Mouse (Mus musculus) kidney, postnatal 0 days (tissue): Measurements from ENCODE around the gene Zfp219. TPM values are rescaled to one million over a fixed set of nuclear protein-coding genes. Genes with fewer than 3 reads are reported as not detected.
A peak's percentile ranks its signal among the peaks of the same experiment; 100 is the strongest.
"Not testable (repeated sequence)": the region's sequence is repeated elsewhere in the genome, so short reads cannot be mapped to it uniquely, and the experiment has no call there.

Experiments
- ATAC-seq: fragments of 200-750 bp; cut with Nextera tagmentation; replicated peaks from 2 replicates; pipeline ENCODE4 v1.8.0; 2017; ENCODE audit warnings: low read depth, moderate number of reproducible peaks, moderate TSS enrichment, moderate library complexity; ENCODE audit not compliant: low FRiP score
- DNase-seq: peaks from one replicate; pipeline ENCODE4 v3.0.0-alpha.2; 2016; ENCODE audit warnings: low spot score
- H3K27ac ChIP-seq: fragments of 300-500 bp; sonication (generic); 2 replicates; pipeline ENCODE4 v1.5.1; 2014; ENCODE audit warnings: mild to moderate bottlenecking
- H3K27me3 ChIP-seq: fragments of 300-500 bp; sonication (generic); 2 replicates; pipeline ENCODE4 v1.6.1; 2014; ENCODE audit warnings: low read length, mixed read lengths; ENCODE audit not compliant: insufficient read depth
- H3K36me3 ChIP-seq: fragments of 300-500 bp; sonication (generic); 2 replicates; pipeline ENCODE4 v1.6.1; 2014; ENCODE audit warnings: low read length, mixed read lengths; ENCODE audit not compliant: insufficient read depth
- H3K4me1 ChIP-seq: fragments of 300-500 bp; sonication (generic); replicated peaks from 2 replicates; pipeline ENCODE4 v1.6.1; 2014; ENCODE audit warnings: antibody characterized with exemption, low read length, mixed read lengths; ENCODE audit not compliant: insufficient read depth
- H3K4me2 ChIP-seq: fragments of 300-500 bp; sonication (generic); 2 replicates; pipeline ENCODE4 v1.6.1; 2014; ENCODE audit warnings: mild to moderate bottlenecking, low read length, moderate library complexity, mixed read lengths
- H3K4me3 ChIP-seq: fragments of 300-500 bp; sonication (generic); replicated peaks from 2 replicates; pipeline ENCODE4 v1.5.1; 2014; ENCODE audit warnings: low read depth, low read length
- H3K9ac ChIP-seq: fragments of 300-500 bp; sonication (generic); 2 replicates; pipeline ENCODE4 v1.6.1; 2014; ENCODE audit warnings: low read depth, low read length
- H3K9me3 ChIP-seq: fragments of 300-500 bp; sonication (generic); replicated peaks from 2 replicates; pipeline ENCODE4 v1.6.1; 2016; ENCODE audit warnings: low read length, inconsistent platforms, mixed read lengths
- CTCF ChIP-seq: IDR thresholded peaks from 2 replicates; pipeline ENCODE4 v1.5.1; 2016; ENCODE audit warnings: antibody characterized with exemption, low read depth, mild to moderate bottlenecking, moderate library complexity
- WGBS: fragments of 180-500 bp; shearing (Covaris S2); extraction: QIAGEN DNeasy Blood & Tissue Kit; methylation state at CpG from one replicate; pipeline ENCODE4 v1.1.7; 2014; 5-methylcytosine and 5-hydroxymethylcytosine counted together
- polyA plus RNA-seq: library from polyadenylated mRNA; unstranded; fragments of >200 nt; fragmentation: Nextera tagmentation; extraction: Ambion mirVana; gene quantifications from 2 replicates; pipeline ENCODE4 v1.2.1, GENCODE M21; 2015

Gene Zfp219
- polyA plus RNA-seq, 1 experiment from 2014 or later: 35.8 TPM

- Histone ChIP-seq H3K27me3 (no peaks in the 10 kb centered on the region), H3K27ac (no peak overlapping the region), H3K9me3 (no peaks in the 10 kb centered on the region), H3K4me1 (no peaks in the 10 kb centered on the region), H3K4me3 (no peak overlapping the region), H3K9ac (no peak overlapping the region), H3K4me2 (no peak overlapping the region), H3K36me3 (no peaks in the 10 kb centered on the region)
- no peak for DNase-seq
- WGBS: 79% methylated on average over 9 of the region's 9 CpGs
- no peak for ATAC-seq
- no peak for TF ChIP-seq CTCF
Observed at GRCm38 (mm10) chr14:52045966-52046565, 25.5 kb upstream of the Zfp219 start.

- no peaks in the 10 kb centered on the region for H3K36me3 ChIP-seq
- no peak overlapping the region for H3K4me3 ChIP-seq
- H3K4me2 ChIP-seq: no peak overlapping the region
- no peak overlapping the region for H3K9ac ChIP-seq
- no peaks in the 10 kb centered on the region for H3K9me3 ChIP-seq
- no peaks in the 10 kb centered on the region for H3K27me3 ChIP-seq
- ATAC-seq: no peak; the same call in 1 of the 2 replicates
- peak; percentile 70 for TF ChIP-seq CTCF
- no peak overlapping the region for H3K27ac ChIP-seq
- DNase-seq: peak; percentile 75
- no peaks in the 10 kb centered on the region for H3K4me1 ChIP-seq
- WGBS: 8% methylated on average over 8 of the region's 8 CpGs
Observed at GRCm38 (mm10) chr14:52044901-52045678, 24.6 kb upstream of the Zfp219 start.

DNA sequence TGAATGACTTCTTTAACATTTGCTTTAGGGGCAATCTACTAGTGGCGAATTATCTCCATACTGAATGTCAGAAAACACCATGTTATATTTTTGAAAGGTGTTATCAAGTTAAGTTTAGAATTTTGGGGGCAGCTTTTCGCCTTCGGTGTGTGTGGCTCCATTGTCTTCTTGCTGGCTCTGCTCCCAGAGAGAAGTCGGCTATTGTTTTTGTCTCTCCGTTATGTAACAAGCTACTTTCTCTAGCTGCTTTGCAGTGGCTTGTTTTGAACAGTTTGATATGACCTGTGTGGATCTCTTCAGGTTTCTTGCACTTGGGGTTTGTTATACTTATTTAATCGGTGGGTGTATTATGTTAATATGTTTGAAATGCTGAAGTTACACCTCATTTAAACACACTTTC lies 22.9 kb upstream of the Zfp219 start:
- WGBS: 75% methylated on average over 6 of the region's 6 CpGs
- Histone ChIP-seq H3K4me3 (no peak overlapping the region), H3K4me1 (no peaks in the 10 kb centered on the region), H3K36me3 (no peaks in the 10 kb centered on the region), H3K9me3 (no peaks in the 10 kb centered on the region), H3K9ac (no peak overlapping the region), H3K27ac (no peak overlapping the region), H3K27me3 (no peaks in the 10 kb centered on the region), H3K4me2 (no peak overlapping the region)
- DNase-seq: no peak
- ATAC-seq: no peak
- TF ChIP-seq CTCF: no peak

- not testable (repeated sequence) for H3K9me3 ChIP-seq, H3K36me3 ChIP-seq, H3K4me1 ChIP-seq, H3K4me2 ChIP-seq, H3K4me3 ChIP-seq, DNase-seq, H3K27me3 ChIP-seq, H3K27ac ChIP-seq, H3K9ac ChIP-seq, ATAC-seq
- 63% methylated on average over 3 of the region's 3 CpGs for WGBS
Observed at GRCm38 (mm10) chr14:52042359-52042758, 21.8 kb upstream of the Zfp219 start, which contains the start of gene Olfr221. Olfr221 (minus strand) TSS chr14:52042459.

DNA sequence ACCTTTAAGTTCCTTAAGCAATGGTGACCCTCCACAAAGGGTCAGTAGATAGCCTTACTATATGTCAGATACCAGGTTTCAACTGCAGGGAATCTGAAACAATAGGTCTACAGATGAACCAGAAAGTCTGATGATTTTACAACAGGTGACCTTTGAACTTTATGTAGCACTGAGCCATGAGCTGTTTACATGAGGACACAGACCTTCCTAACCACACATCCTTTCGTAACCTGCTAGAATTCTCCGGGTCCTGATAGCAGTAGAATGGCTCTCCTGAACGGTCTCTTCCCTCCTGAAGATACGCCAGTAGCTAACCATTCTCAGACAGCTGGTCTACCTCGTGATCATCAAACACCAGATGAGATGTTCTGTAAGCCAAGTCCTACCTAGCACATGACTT lies 18.8 kb upstream of the Zfp219 start:
- H3K27ac ChIP-seq: no peak overlapping the region
- H3K27me3 ChIP-seq: no peaks in the 10 kb centered on the region
- TF ChIP-seq CTCF: no peak
- WGBS: 86% methylated on average over 5 of the region's 5 CpGs
- H3K4me3 ChIP-seq: no peak overlapping the region
- H3K4me2 ChIP-seq: no peak overlapping the region
- H3K9ac ChIP-seq: no peak overlapping the region
- H3K36me3 ChIP-seq: no peaks in the 10 kb centered on the region
- ATAC-seq: no peak
- DNase-seq: no peak
- H3K9me3 ChIP-seq: no peaks in the 10 kb centered on the region
- H3K4me1 ChIP-seq: no peaks in the 10 kb centered on the region

DNA sequence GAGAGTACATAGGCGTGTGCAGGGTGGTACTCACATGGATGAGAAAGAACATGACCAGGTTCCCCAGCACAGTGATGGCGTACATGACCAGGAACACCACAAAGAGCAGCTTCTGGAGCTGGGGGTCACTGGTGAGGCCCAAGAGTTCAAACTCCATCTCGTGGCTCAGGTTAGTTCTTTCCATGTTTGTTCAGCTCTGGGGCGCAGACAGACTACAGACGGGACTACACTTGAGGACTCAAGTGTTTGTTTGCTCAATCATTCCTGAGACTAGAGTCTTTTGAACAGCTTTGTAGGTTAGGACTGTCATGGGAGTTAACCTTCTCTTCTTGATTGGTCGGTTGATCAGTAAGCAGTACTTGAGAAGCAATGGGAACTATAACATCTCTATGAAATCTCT lies 15.4 kb upstream of the Zfp219 start:
- Histone ChIP-seq H3K4me2 (no peak overlapping the region), H3K9me3 (no peaks in the 10 kb centered on the region), H3K27ac (no peak overlapping the region), H3K4me3 (no peak overlapping the region), H3K4me1 (no peaks in the 10 kb centered on the region), H3K36me3 (no peaks in the 10 kb centered on the region), H3K27me3 (no peaks in the 10 kb centered on the region), H3K9ac (no peak overlapping the region)
- DNase-seq (no peak), ATAC-seq (no peak)
- TF ChIP-seq CTCF: no peak
- 92% methylated on average over 6 of the region's 6 CpGs for WGBS
